Mouse (Mus musculus): Measurements from ENCODE around the gene Olfr888.

Olfr888 gene

DNA sequence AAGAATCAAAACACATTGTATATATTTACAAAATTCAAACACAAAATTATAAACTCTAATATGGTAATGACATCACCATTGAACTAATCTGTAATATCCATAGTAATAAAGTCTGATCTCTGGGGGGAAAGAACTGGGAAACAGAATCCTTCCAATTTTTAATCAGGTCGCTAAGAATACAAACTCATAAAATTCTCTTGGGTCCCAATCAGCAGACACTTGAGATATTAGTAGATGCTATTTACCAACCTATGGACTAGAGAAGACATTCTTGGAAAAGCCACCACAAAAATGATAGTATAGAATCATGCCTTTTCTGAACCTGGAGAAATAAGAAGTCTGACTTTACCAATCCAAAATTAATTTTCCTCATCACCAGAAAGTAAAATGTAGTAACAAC lies at the start of gene Olfr888:
Gene Olfr888 (plus strand): TSS at position 301 of the 400 bp plus-strand sequence.
- no peak for DNase-seq

DNA sequence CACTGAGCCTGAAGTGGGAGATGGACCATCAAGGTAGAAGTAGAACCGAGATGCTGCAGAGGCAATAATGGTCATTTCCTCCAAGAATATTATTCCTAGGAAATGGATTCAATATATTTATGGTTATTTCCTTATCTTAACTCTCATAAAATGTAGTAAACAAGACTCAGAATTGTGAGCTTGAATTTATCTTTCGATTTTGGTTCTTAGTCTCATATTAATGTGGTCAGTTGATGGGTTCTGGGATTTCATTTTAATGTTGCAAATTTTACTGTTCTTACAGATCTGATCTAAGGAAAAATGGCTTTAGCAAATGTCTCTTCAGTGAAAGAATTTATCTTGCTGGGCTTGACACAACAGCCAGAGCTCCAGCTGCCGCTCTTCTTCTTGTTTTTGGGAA lies 46.9 kb upstream of the Olfr888 start, which contains the start of gene Olfr885:
Gene Olfr885 (plus strand): TSS at position 301 of the 400 bp plus-strand sequence.
- DNase-seq: no peak

DNA sequence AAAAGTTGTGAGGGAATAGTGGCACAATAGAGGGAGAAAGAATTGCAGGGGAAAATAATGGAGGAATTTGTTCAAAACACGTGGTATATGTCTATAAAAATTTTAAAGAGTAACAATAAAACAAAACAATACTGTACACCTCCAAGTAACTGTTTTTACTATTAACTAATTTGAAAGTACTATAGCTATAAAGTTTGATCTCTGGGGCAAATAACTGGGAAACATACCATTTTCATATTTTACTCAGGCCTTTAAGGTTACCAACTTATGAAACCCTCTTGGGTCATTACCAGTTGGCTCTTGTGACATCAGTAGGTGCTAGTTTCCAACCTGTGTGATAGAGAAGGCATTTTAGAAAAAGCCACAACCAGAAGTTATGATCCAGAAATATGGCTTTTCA lies 24.2 kb upstream of the Olfr888 start, which contains the start of gene Olfr887:
Gene Olfr887 (plus strand): TSS at position 301 of the 400 bp plus-strand sequence.
- DNase-seq: no peak

DNA sequence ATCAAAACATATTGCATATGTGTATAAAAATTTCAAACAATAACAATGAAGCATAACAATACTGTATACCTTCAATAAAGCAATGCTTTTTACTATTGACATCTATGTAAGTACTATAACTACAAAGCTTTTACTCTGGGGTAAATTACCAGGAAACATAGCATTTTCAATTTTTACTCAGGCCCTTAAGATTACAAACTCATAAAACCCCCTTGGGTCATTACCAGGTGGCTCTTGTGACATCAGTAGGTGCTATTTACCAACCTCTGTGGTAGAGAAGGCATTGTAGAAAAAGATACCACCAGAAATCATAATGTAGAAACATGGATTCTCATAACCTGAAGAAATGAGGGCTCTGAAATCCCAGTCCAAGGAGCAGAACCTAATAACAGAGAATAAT lies 7.0 kb downstream of the Olfr888 start, which contains the start of gene Olfr889:
Gene Olfr889 (plus strand): TSS at position 301 of the 400 bp plus-strand sequence.
- no peak for DNase-seq

DNA sequence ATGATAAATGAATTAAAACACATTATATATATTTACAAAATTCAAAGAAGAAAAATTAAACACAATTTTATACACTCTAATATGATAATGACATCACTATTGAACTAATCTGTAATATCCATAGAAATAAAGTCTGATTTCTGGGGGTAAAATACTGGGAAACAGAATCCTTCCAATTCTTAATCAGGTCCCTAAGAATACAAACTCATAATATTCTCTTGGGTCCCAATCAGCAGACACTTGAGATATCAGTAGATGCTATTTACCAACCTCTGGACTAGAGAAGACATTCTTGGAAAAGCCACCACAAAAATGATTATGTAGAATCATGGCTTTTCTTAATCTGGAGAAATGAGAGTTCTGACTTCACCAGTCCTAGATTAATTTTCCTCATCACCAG lies 34.3 kb downstream of the Olfr888 start, which contains the start of gene Olfr890:
Gene Olfr890 (plus strand): TSS at position 301 of the 400 bp plus-strand sequence.
- DNase-seq: no peak

All from cerebellum, adult 9-11 months (tissue).